Mouse (Mus musculus): ENCODE data around the gene Ncoa1. TPM values are rescaled to one million over a fixed set of nuclear protein-coding genes. Genes with fewer than 3 reads are reported as not detected.

The Ncoa1 gene
- total and polyA plus RNA-seq, 2 experiments: 9.3 TPM

- 79% methylated on average over 5 of the region's 5 CpGs for WGBS
- no peak for DNase-seq (ENCODE audit: extremely low read depth, low read depth, low spot score)
- TF ChIP-seq CTCF (IDR thresholded peaks at IDR 0.05; ENCODE audit: low read depth, low read length) (no peak), POLR2A (IDR thresholded peaks at IDR 0.05; ENCODE audit: extremely low read depth, insufficient read depth, low read length) (no peak)
Observed at GRCm38 (mm10) chr12:4323604-4324003, 153.4 kb downstream of the Ncoa1 start.

DNA sequence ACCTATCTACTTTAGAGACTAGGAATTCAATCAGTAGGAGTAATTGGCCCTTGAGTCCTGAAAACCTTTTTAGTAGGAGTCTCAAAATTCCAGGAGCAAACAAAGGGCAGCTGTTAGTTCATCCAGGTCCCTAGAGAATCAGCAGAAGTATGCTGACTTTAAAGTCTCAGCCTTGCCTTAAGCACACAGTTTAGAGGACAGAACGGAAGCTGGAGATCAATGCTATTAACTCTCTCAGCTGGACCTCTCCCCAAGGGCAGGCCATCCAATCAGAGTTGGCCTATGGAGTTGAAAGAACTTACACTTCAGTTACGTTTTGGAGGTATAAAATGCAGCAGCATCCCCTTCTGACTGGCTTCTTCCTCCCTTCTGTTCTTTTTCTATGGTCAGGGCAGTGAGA, 154.8 kb downstream of the Ncoa1 start:
- Histone ChIP-seq H3K4me3 (ENCODE audit: insufficient read depth, low read depth, low read length) (no peak overlapping the region), H3K27ac (replicated peaks; ENCODE audit: insufficient read depth, low read depth, low read length) (no peak overlapping the region), H3K27me3 (ENCODE audit: control insufficient read depth, insufficient read depth, low read length) (no peaks in the 10 kb centered on the region), H3K9ac (ENCODE audit: low read depth, low read length) (no peak overlapping the region), H3K4me1 (ENCODE audit: control insufficient read depth, insufficient read depth, low read length) (no peaks in the 10 kb centered on the region), H3K36me3 (ENCODE audit: control insufficient read depth, insufficient read depth, low read length) (peaks cover 11% of the 10 kb centered on the region), H3K79me2 (ENCODE audit: control insufficient read depth, insufficient read depth, low read length) (no peaks in the 10 kb centered on the region)
- TF ChIP-seq CTCF (IDR thresholded peaks at IDR 0.05; ENCODE audit: low read depth, low read length): no peak
- TF ChIP-seq POLR2A (IDR thresholded peaks at IDR 0.05; ENCODE audit: extremely low read depth, insufficient read depth, low read length): no peak
- DNase-seq (ENCODE audit: extremely low read depth, low read depth, low spot score): no peak
- 92% methylated on average over 2 of the region's 2 CpGs for WGBS

More at GRCm38 (mm10) chr12:4323604-4324003, 153.4 kb downstream of the Ncoa1 start:
- Histone ChIP-seq H3K4me3 (ENCODE audit: insufficient read depth, low read depth, low read length) (no peak overlapping the region), H3K9ac (ENCODE audit: low read depth, low read length) (no peak overlapping the region), H3K27me3 (ENCODE audit: control insufficient read depth, insufficient read depth, low read length) (no peaks in the 10 kb centered on the region), H3K27ac (replicated peaks; ENCODE audit: insufficient read depth, low read depth, low read length) (no peak overlapping the region), H3K36me3 (ENCODE audit: control insufficient read depth, insufficient read depth, low read length) (peaks cover 11% of the 10 kb centered on the region), H3K4me1 (ENCODE audit: control insufficient read depth, insufficient read depth, low read length) (no peaks in the 10 kb centered on the region), H3K79me2 (ENCODE audit: control insufficient read depth, insufficient read depth, low read length) (no peaks in the 10 kb centered on the region)

DNA sequence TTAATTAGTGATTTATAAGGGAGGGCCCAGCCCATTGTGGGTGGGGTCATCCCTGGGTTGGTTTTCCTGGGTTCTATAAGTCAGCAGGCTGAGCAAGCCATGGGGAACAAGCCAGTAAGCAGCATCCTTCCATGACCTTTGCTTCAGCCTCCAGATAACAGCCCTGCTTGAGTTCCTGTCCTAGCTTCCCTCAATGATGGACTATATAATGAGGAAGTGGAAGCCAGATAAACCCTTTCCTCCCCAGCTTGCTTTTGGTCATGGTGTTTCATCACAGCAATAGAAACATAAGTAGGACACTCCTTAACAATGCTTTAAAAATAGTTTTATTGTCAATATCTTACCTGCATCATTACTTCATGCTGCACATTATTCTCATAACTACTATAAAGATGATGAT, 163.2 kb downstream of the Ncoa1 start:
- H3K27me3 ChIP-seq (ENCODE audit: control insufficient read depth, insufficient read depth, low read length): no peaks in the 10 kb centered on the region
- no peak overlapping the region for H3K27ac ChIP-seq (replicated peaks; ENCODE audit: insufficient read depth, low read depth, low read length)
- TF ChIP-seq POLR2A (IDR thresholded peaks at IDR 0.05; ENCODE audit: extremely low read depth, insufficient read depth, low read length): no peak
- no peak for TF ChIP-seq CTCF (IDR thresholded peaks at IDR 0.05; ENCODE audit: low read depth, low read length)
- H3K79me2 ChIP-seq (ENCODE audit: control insufficient read depth, insufficient read depth, low read length): no peaks in the 10 kb centered on the region
- H3K4me3 ChIP-seq (ENCODE audit: insufficient read depth, low read depth, low read length): no peak overlapping the region
- H3K9ac ChIP-seq (ENCODE audit: low read depth, low read length): no peak overlapping the region
- H3K36me3 ChIP-seq (ENCODE audit: control insufficient read depth, insufficient read depth, low read length): peaks cover 12% of the 10 kb centered on the region; the same call in 1 of the 2 replicates
- H3K4me1 ChIP-seq (ENCODE audit: control insufficient read depth, insufficient read depth, low read length): no peaks in the 10 kb centered on the region
- DNase-seq (ENCODE audit: extremely low read depth, low read depth, low spot score): no peak

GRCm38 (mm10) chr12:4306712-4307313, 170.2 kb downstream of the Ncoa1 start:
- Histone ChIP-seq H3K4me3 (ENCODE audit: insufficient read depth, low read depth, low read length) (no peak overlapping the region), H3K9ac (ENCODE audit: low read depth, low read length) (no peak overlapping the region), H3K36me3 (ENCODE audit: control insufficient read depth, insufficient read depth, low read length) (peaks cover 14% of the 10 kb centered on the region), H3K4me1 (ENCODE audit: control insufficient read depth, insufficient read depth, low read length) (no peaks in the 10 kb centered on the region), H3K79me2 (ENCODE audit: control insufficient read depth, insufficient read depth, low read length) (no peaks in the 10 kb centered on the region), H3K27ac (replicated peaks; ENCODE audit: insufficient read depth, low read depth, low read length) (no peak overlapping the region), H3K27me3 (ENCODE audit: control insufficient read depth, insufficient read depth, low read length) (no peaks in the 10 kb centered on the region)
- no peak for DNase-seq (ENCODE audit: extremely low read depth, low read depth, low spot score)
- TF ChIP-seq CTCF (IDR thresholded peaks at IDR 0.05; ENCODE audit: low read depth, low read length): no peak
- no peak for TF ChIP-seq POLR2A (IDR thresholded peaks at IDR 0.05; ENCODE audit: extremely low read depth, insufficient read depth, low read length)
- WGBS: 97% methylated on average over 1 of the region's 1 CpGs

DNA sequence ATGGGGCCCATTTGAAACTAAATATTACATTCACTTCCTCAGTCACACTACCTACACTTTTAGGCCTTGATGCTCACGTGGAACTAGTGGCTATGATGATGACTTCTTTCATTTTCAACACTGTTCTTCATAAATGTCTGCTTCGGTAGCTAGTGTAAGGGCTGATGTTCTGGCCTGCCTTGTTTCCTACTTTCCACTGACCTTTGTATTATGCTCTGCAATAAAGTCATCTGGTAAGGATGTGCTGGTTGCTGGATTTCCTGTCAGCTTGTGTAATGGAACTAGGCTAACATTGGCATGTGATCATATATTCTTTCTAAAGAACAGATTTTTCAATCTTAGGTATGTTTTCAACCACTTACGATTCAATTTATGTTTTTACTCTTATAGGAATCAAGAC, 177.7 kb downstream of the Ncoa1 start:
- WGBS: 82% methylated on average over 3 of the region's 3 CpGs
- DNase-seq (ENCODE audit: extremely low read depth, low read depth, low spot score): no peak
- Histone ChIP-seq H3K27ac (replicated peaks; ENCODE audit: insufficient read depth, low read depth, low read length) (no peak overlapping the region), H3K9ac (ENCODE audit: low read depth, low read length) (no peak overlapping the region), H3K27me3 (ENCODE audit: control insufficient read depth, insufficient read depth, low read length) (no peaks in the 10 kb centered on the region), H3K4me3 (ENCODE audit: insufficient read depth, low read depth, low read length) (no peak overlapping the region), H3K4me1 (ENCODE audit: control insufficient read depth, insufficient read depth, low read length) (no peaks in the 10 kb centered on the region), H3K79me2 (ENCODE audit: control insufficient read depth, insufficient read depth, low read length) (no peaks in the 10 kb centered on the region), H3K36me3 (ENCODE audit: control insufficient read depth, insufficient read depth, low read length) (peaks cover 20% of the 10 kb centered on the region)
- no peak for TF ChIP-seq CTCF (IDR thresholded peaks at IDR 0.05; ENCODE audit: low read depth, low read length)
- no peak for TF ChIP-seq POLR2A (IDR thresholded peaks at IDR 0.05; ENCODE audit: extremely low read depth, insufficient read depth, low read length)

GRCm38 (mm10) chr12:4298626-4299025, 178.4 kb downstream of the Ncoa1 start:
- Histone ChIP-seq H3K4me1 (ENCODE audit: control insufficient read depth, insufficient read depth, low read length) (no peaks in the 10 kb centered on the region), H3K79me2 (ENCODE audit: control insufficient read depth, insufficient read depth, low read length) (no peaks in the 10 kb centered on the region), H3K4me3 (ENCODE audit: insufficient read depth, low read depth, low read length) (no peak overlapping the region), H3K27ac (replicated peaks; ENCODE audit: insufficient read depth, low read depth, low read length) (no peak overlapping the region), H3K9ac (ENCODE audit: low read depth, low read length) (no peak overlapping the region), H3K27me3 (ENCODE audit: control insufficient read depth, insufficient read depth, low read length) (no peaks in the 10 kb centered on the region), H3K36me3 (ENCODE audit: control insufficient read depth, insufficient read depth, low read length) (peaks cover 20% of the 10 kb centered on the region)
- DNase-seq (ENCODE audit: extremely low read depth, low read depth, low spot score): no peak
- no peak for TF ChIP-seq POLR2A (IDR thresholded peaks at IDR 0.05; ENCODE audit: extremely low read depth, insufficient read depth, low read length)
- TF ChIP-seq CTCF (IDR thresholded peaks at IDR 0.05; ENCODE audit: low read depth, low read length): no peak
- 95% methylated on average over 4 of the region's 4 CpGs for WGBS

Data from liver, adult 2 months (tissue).